Mouse (Mus musculus) embryo, embryonic 9.5 days (tissue): ENCODE results near the gene Gfod2.

Experiments
- DNase-seq: peaks from one replicate; pipeline ENCODE4 v3.0.0-alpha.2; 2017; ENCODE audit errors: extremely low spot score

The Gfod2 gene

DNA sequence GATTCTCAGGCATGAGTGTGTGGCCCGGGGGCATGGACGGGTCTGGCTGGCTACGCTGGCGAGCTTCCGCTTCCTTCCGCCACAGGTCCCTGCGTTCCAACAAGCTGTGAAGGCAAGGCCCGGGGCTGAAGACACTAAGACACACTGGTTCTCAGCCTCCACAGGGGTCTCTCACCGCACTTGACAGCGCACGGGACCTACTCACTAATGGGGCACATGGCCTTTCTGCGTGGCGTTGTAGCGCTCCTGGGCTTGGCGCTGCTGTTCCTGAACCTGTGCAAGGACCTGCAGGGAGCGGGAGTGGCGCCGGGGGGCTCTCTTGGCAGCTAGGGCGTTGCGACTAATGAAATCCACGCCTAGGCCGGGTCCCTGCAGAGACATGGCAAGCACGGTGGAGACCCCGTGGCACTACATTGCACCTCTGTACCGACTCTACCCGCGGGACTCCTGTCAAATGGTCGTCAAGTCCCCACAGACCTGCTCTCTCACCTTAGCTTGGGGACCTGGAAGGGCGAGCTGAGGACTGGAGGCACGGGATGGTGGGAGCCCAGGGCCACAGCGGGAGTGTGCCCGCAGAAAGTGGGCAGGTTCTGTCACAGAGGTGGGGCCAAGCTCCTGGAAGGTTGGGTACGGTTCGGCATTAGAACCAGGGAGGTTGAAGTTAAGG, 54.2 kb downstream of the Gfod2 start:
- no peak for DNase-seq

DNA sequence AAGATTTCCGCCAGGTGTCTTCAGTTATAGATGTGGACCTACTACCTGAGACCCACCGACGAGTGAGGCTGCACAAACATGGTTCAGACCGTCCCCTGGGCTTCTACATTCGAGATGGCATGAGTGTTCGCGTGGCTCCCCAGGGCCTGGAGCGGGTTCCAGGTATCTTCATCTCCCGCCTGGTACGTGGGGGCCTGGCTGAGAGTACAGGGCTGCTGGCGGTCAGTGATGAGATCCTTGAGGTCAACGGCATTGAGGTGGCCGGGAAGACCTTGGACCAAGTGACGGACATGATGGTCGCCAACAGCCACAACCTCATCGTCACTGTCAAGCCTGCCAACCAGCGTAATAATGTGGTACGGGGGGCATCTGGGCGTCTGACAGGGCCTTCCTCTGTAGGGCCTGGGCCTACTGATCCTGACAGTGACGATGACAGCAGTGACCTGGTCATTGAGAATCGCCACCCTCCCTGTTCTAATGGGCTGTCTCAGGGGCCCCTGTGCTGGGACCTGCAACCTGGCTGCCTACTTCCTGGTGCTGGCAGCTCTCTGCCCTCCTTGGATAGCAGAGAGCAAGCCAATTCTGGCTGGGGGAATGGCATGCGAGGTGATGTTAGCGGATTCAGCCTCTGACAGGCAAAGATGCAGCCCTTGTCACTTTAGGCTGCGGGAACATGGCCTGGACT, 55.6 kb downstream of the Gfod2 start:
- DNase-seq = no peak

DNA sequence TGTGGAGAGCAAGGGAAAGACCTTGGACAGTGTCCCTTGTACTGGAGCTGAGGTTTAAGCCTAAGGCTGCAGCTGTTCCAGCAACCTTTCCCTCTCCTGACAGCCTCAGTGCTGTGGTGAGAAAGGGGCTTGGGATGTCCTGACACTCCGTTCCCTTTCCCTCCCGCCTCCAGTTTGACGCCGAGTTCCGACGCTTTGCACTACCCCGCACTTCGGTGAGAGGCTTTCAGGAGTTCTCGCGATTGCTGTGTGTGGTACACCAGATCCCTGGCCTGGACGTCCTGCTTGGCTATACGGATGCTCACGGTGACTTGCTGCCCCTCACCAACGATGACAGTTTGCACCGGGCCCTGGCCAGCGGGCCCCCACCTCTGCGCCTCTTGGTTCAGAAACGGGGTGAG, 56.5 kb downstream of the Gfod2 start:
- DNase-seq = no peak

DNA sequence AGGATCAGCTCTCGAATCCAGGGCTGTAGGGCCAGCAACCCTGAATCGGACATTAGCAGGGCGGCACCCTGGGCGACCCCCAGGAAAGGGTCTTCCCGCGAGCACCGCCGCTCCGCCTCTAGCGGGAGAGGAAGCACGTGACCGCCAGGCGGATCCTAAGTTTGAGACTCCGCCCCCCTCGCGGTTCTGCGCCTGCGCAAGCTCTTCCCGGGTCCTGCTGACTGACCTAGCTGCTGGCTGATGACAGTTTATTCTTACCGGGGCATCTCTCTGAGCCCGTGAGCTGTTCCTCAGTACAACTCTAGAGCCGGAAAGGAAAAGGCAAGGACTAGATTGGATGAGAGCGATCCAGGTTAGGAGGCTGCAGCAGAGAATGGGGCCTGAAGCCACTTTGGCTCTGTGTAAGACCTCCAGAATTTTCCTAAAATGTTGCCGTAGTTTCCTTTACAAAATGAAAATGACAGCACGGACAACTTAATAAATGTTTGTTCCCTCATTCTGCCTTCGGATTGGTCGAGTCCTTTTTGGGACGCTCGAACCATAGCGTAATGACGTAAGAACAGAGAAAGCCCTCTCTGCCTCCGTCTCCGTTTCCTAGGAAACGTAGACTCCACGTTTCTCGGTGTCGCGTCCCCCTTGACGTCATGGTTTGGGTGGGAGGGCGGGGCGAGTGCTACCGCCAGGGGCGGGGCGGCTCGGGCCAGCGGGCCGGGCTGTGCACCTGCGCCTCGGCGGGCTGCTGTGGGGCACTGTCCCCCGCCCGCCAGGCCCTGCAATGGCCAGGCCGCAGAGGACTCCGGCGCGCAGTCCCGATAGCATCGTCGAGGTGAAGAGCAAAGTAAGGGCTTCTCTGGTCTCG, 57.3 kb downstream of the Gfod2 start, which contains the start of the genes Acd and Pard6a:
Acd (minus strand) TSS at position 137 of the 859 bp plus-strand sequence.
Pard6a (plus strand) TSS at position 183 of the 859 bp plus-strand sequence.
- peak; percentile 96 for DNase-seq

DNA sequence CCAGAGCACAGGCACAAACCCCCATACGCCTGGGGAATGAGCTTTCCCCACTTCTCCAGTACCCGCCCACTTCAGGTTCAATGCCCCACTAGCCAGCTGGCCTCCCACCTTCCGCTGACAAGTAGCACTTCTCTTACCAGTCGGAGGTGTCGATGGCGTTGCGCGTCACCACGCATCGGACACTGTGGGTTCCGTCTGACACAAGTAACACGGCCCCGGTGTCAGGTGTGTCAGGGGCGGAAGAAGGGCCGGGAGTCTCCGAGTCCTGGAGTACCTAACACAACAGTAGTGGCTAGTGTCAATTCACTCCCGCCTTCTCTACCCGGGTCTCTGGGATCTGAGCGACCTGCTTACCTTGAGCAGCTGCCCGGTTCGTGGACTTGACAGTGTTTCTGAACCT, 57.9 kb downstream of the Gfod2 start:
- DNase-seq = no peak

DNA sequence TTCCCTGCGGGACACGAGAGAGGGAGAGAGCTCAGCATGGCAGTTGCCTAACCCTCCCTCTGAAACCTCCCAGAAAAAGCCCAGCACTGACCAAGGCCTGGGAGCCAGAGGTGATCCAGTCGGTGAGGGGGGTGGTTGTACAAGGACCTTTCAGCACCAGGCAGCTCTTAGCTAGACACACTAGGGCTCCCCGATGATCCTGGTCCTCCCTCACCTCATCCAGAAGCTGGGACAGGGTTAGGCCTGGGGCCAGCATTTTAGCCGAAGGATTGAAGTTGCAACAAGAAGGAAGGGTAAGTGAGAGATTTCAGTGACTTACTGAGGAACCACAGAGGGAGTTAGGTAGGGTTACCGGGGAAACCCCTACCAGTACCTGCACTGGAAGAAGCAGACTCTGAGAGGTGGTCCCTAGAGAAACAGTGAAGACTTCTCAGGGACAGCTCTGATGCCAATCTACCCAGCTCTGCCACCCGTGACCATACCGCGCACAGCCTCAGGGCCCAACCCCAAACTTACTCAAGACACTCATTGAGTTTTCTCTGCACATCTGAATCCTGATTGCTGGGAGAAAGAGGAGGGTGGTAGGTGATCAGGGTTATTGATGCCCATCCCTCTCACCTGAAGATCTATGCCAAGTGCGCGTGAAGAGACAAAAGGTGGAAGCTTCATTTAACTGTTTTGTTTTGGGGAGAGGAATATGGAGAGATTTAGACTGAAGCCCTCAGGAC, 58.8 kb downstream of the Gfod2 start:
- no peak for DNase-seq

DNA sequence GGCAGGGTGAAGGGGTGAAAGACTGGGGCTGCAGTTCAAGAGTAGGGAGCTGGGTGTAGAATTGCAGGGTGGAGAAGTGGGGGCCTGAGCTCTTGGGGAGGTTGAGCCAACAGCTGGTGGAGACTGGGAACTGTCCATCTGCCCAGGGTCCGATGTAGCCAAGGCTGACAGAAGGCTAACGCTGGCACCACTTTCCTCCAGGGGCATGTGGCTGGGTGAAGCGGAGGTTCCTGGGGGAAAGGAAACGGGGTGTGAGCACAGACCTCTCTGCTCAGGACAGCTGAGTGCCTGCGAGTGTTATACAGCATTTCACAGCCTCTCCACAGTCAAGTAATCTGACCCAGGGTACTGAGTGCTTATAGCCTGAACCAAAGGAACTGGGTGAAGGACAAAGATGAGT, 59.7 kb downstream of the Gfod2 start:
- no peak for DNase-seq

DNA sequence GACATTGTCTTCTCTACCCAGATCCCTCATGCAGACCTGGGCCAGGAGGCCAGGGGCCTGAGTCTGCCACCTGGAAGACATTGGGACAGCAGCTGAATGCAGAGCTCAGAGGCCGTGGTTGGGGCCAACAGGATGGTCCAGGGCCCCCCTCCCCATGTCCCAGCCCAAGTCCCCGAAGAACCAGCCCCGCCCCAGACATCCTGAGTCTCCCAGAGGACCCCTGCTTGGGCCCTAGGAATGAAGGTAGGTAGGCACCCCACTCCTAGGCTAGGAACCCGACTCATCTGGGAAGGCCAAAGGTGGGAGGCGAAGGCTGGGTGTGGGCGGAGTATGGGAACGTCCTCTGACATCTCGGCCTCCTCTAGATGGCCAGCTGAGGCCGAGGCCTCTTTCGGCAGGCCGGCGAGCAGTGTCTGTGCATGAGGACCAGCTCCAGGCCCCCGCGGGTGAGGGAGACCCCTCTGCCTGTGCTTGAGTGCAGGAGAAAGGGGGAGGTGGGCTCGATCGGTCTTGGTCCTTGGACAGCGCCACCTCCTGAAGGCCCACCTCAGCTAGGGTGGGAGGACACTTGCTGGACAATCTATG, 61.2 kb downstream of the Gfod2 start:
- DNase-seq = no peak

DNA sequence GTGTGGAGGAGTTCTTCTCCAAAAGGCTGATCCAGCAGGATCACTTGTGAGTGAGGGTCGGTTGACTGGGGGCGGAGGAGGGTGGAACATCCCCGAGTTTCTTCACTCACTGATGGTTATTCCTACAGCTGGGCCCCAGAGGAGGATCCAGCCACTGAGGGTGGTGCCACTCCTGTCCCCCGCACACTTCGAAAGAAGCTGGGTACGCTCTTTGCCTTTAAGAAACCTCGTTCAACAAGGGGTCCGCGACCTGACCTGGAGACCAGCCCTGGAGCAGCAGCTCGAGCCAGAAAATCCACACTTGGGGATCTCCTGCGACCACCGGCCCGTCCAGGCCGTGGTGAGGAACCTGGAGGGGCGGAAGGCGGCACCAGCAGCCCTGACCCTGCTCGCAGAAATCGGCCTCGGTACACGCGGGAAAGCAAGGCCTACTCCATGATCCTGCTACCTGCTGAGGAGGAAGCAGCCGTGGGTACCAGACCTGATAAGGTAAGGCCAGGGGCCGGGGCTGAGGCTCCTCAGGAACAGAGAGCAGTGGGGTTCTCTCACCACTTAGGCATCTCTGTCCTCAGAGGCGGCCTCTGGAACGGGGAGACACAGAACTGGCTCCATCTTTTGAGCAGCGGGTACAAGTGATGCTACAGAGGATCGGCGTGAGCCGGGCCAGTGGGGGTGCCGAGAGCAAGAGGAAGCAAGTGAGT, 63.2 kb downstream of the Gfod2 start:
- no peak for DNase-seq

DNA sequence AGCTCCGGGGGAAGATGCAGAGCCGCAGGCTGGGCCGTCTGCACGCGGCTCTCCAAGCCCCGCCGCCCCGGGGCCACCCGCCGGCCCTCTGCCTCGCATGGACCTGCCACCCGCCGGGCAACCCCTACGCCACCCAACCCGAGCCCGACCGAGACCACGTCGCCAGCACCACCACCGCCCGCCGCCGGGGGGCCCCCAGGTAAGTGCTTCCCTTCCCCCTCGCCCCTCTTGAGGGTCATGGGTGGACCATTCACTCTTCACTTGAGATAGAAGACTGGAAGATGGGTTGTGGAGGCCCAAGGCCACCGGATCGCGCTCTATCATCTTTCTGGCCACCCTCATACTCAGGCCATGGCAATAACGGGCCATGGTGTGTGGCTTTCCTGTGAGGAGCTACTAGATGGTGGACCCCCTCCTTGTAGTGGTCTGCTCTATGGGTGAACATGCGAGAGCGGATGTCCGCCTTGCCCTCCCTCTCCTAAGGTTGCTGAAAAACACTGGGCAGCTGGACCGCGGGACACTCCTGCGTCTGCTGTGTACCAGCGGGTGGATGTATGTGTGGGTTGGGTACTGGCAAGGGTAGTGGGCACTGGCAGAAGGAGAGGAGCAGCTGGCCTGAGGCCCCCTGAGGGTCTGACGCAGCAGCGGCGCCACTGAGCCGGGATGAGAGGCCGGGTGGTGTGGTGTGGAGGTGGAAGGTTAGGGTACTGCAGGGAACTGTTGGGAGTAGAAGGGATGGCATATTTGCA, 64.2 kb downstream of the Gfod2 start:
- DNase-seq = no peak

DNA sequence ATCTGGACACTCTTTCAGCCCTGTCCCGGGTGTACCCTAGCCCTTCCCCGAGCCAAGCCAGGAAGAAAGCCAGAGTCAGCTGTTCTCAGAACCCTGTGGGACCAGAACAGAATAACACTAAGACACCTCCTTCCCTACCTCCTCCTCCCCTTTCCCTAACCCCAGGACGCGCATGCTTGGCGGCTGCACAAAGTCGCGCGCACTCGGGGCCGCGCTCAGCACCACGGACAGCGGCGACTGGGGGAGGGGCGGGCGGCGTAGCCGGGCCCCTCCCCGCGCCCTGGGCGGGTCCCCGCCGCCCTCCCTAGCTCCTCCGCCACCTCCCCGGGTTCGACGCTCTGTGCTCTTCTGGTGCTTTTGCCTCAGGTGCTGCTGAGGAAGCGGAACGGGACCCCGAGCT, 64.8 kb downstream of the Gfod2 start:
- DNase-seq = peak; percentile 71

DNA sequence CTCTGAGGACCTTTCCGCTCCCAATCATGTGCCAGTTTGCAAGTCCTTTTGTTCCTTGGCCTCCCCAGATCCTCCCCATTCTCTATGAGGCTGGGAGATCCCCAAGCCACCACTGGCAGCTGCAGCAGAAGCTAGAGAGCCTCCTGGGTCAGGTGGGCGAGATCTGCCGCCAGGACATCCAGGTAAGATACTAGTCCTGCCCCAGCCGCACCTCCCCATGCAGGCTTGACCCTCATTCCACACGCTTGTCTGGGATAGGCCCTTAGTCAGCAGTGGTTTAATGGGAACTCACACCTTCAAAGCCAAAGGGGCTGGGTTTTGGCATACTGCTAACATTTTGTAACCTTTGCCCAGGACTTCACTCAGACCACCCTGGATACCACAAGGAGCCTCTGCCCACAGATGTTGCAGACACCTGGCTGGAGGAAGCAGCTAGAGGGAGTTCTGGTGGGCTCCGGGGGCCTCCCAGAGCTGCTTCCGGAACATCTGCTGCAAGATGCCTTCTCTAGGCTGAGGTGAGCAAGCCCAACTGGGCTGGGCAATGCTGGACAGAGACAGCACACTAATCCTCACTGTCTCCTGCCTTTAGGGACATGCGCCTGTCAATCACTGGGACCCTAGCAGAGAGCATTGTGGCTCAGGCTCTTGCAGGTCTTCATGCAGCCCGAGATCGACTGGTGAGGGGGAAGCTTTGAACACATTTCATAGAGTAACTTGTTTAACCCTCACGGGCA, 65.8 kb downstream of the Gfod2 start:
- DNase-seq = no peak

DNA sequence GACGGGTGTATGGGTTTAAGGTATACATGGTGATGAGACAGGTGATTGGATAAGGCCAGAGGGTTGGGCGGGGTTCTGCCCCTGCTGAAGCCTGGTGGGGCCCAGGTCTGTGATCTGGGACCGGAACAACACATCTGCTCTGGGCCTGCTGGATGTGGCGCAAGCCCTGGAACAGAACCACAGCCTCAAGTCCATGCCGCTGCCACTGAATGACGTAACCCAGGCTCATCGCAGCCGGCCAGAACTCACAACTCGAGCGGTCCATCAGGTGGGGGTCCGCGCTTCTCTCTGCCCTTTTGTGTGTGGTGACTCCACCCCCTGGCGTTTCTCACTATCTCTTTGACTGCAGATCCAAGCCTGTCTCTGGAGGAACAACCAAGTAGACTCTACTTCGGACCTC, 67.5 kb downstream of the Gfod2 start:
- no peak for DNase-seq

DNA sequence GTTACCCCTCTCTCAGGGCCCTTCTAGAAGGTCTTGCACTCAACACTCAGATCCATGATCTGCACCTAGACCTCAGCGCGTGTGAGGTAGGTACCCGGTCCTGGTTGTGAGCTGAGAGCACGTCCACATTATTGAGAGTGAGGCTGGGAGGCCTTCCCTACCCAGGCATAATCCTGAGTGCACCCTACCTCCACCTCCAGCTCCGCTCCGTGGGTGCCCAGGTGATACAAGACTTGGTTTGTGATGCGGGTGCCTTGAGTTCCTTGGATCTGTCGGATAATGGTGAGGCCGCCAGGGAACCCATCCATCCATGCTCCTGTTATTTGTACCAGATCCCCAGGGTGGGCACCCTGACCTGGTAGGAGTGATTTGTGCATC, 68.5 kb downstream of the Gfod2 start:
- no peak for DNase-seq

DNA sequence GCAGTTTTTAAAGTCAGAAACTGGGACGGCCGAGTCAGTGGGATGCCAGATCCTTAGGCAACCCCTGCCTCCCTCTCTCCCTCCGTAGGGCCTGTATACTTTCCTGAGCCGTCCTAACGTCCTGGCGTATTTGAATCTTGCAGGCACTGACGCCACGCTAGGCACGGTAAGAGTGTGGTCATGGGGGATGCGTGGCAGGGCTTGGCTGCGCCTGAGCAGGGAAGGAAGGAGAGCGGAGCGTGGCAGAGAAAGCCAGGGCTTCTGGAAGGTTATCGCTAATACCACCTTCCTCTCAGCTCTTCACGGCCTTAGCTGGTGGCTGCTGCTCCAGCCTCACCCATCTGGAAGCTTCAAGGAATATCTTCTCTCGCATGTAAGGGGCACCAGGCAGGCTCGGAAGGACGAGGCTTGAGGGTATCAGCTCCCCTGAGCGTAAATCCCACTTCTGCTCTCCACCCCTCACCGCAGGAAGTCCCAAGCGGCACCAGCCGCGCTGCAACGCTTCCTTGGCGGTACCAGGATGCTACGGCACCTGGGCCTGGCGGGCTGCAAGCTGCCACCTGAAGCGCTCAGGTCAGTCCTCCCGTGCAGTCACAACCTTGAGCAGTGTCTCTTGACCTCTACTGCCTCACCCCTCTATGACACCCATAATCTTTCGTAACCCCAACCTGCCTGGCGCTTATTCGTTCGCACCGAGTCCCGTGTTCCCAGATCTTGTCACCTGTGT, 69.0 kb downstream of the Gfod2 start:
- DNase-seq = no peak

DNA sequence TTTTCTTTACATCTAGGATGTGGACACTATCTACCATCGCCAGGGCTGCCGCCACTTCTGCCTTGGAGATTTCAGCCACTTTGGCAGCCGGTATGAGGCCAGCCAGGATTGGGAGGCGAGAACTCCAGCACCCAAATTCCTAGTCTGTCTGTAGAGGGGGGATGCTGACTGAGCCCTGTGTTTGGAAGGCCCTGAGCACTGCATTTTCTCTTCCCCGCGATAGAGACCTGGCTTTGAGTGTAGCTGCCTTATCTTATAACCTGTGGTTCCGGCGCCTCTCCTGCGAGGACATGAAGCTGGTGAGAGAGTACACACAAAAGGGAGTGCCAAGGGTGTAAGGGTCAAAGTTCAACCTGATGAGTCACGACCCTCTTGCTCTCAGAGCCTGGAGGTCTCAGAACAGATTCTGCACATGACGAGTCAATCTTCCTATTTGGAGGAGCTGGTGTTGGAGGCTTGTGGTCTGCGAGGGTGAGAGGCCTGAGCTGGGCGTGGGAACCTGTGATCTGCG, 70.2 kb downstream of the Gfod2 start:
- DNase-seq = no peak

DNA sequence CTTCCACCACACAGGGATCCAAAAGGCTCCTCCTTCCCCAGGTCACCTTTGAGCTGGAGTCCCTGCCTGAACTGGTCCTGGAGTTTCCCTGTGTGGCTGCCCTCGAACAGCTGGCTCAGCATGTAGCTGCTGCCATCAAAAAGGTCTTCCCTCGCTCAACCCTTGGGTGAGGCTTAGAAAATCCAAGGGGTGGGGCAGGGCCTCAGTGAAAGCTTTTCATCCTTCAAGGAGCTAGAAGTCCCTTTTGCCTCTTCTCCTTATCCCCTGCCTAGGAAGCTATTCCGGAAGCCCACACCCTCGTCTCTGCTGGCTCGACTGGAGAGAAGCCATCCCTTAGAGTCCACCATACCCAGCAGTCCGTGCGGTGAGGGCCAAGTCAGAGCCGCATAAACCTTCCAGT, 71.0 kb downstream of the Gfod2 start:
- DNase-seq = no peak

DNA sequence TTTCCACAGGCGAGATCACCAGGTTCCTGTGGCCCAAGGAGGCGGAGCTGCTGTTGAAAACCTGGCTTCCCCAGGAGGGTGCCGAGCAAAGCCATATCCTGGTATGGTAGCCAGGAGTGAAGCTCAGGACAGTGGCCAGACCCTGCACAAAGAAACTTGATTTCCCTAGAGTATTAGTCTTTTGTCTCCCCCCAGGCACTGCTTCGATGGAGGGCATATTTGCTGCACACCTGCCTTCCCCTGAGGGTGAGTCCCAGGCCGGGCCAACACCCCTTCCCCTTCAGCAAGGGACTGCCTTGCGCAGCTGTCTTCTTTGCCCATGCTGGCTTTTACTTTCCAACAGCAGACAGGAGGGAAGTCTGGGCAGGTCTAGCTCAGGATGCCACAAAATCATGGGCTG, 71.9 kb downstream of the Gfod2 start:
- no peak for DNase-seq
